In genomic region chr17:21733049-21733448, GRCm38 (mm10) we compare ENCODE assay signal across 7 mouse cellular contexts. TPM values are rescaled to one million over a fixed set of nuclear protein-coding genes. Genes with fewer than 3 reads are reported as not detected.
DNase-seq lines count a peak whose midpoint lies in the region; ATAC-seq and TF ChIP-seq lines count a peak whose summit lies in the region.

No protein-coding gene starts in this region.

- H3K9ac ChIP-seq in liver, embryonic 15.5 days, result peak overlapping the region; percentile 78

- no peak for TF ChIP-seq POLR2A in spleen, adult 2 months (IDR thresholded peaks at IDR 0.05; ENCODE audit: low read depth, low read length)

- TF ChIP-seq CTCF in spleen, adult 2 months (IDR thresholded peaks at IDR 0.05; ENCODE audit: extremely low read depth, insufficient read depth, insufficient read length, insufficient replicate concordance), result no peak

- H3K27me3 ChIP-seq in spleen, adult 2 months (ENCODE audit: control insufficient read depth, insufficient read depth, low read length), result no peaks in the 10 kb centered on the region
- H3K27me3 ChIP-seq in liver, embryonic 15.5 days, result no peaks in the 10 kb centered on the region

- no peaks in the 10 kb centered on the region for H3K36me3 ChIP-seq in spleen, adult 2 months (ENCODE audit: control insufficient read depth, insufficient read depth, low read length)
- 0 out of 2 replicates have a peak, but pooled peaks cover 5% of the 10 kb centered on the region for H3K36me3 ChIP-seq in liver, embryonic 15.5 days (replicated peaks)

- H3K4me2 ChIP-seq in liver, embryonic 15.5 days, result peak overlapping the region; percentile 73

- H3K4me3 ChIP-seq in spleen, adult 2 months (ENCODE audit: extremely low read depth, insufficient read depth, insufficient read length), result 0 out of 2 replicates have a peak overlapping the region, but pooled peaks have one; percentile 85
- H3K4me3 ChIP-seq in liver, embryonic 15.5 days (replicated peaks), result peak overlapping the region; percentile 83

- ATAC-seq in liver, embryonic 15.5 days (ENCODE audit: insufficient read depth), result no peak

- 0 out of 2 replicates have a peak overlapping the region, but pooled peaks have one; percentile 66 for H3K27ac ChIP-seq in spleen, adult 2 months (ENCODE audit: insufficient read depth, low read length)
- peak overlapping the region; percentile 83 for H3K27ac ChIP-seq in liver, embryonic 15.5 days (replicated peaks)

- whole genome bisulfite sequencing in spleen, adult 2 months, result 65% methylated on average over 4 of the region's 4 CpGs
- WGBS in liver, embryonic 15.5 days (ENCODE audit: insufficient replicate concordance), result 67% methylated on average over 4 of the region's 4 CpGs

- no peaks in the 10 kb centered on the region for H3K9me3 ChIP-seq in liver, embryonic 15.5 days (replicated peaks)

- DNase-seq in spleen, adult 2 months (ENCODE audit: low read depth in 1 of 2, low spot score in 2 of 2), result no peak
- no peak for DNase-seq in spleen, postnatal 4 days (ENCODE audit: low spot score in 2 of 2)
- peak; percentile 6 for DNase-seq in gonadal fat pad, adult 2 months (ENCODE audit: low read depth)
- DNase-seq in urinary bladder, postnatal 14 days (ENCODE audit: low spot score), result no peak
- DNase-seq in frontal cortex, postnatal 14 days (ENCODE audit: low spot score in 2 of 2), result no peak
- no peak for DNase-seq in right cerebral cortex, postnatal 25 days

- H3K4me1 ChIP-seq in spleen, adult 2 months (ENCODE audit: control insufficient read depth, insufficient read depth, insufficient read length), result 0 out of 2 replicates have a peak, but pooled peaks cover 2% of the 10 kb centered on the region
- H3K4me1 ChIP-seq in liver, embryonic 15.5 days (replicated peaks), result peaks cover 9% of the 10 kb centered on the region

RNA-seq across cellular contexts. Expression of gene Zfp229, which starts 2.5 kb away (rescaled TPM):
- polyA plus RNA-seq in spleen, adult 2 months (2012; rRNA removed), result 0.29 and 0.56 TPM in 2 replicates
- polyA plus RNA-seq in gonadal fat pad, adult 2 months (2012; rRNA removed), result 1.7 and 3.0 TPM in 2 replicates
- 1.4 and 1.8 TPM in 2 replicates for polyA plus RNA-seq in liver, embryonic 15.5 days (2015; fragmentation: Nextera tagmentation; extraction: Ambion mirVana)

RNA-seq across cellular contexts. Expression of gene Zfp760, which starts 25.5 kb away (rescaled TPM):
- 0.42 and 0.47 TPM in 2 replicates for polyA plus RNA-seq in spleen, adult 2 months (2012; rRNA removed)
- 1.7 and 2.0 TPM in 2 replicates for polyA plus RNA-seq in gonadal fat pad, adult 2 months (2012; rRNA removed)
- 3.5 and 3.8 TPM in 2 replicates for polyA plus RNA-seq in liver, embryonic 15.5 days (2015; fragmentation: Nextera tagmentation; extraction: Ambion mirVana)

RNA-seq across cellular contexts. Expression of gene Gm10226, which starts 41.4 kb away (rescaled TPM):
- polyA plus RNA-seq in spleen, adult 2 months (2012; rRNA removed), result not detected in 2 replicates
- polyA plus RNA-seq in gonadal fat pad, adult 2 months (2012; rRNA removed), result 3.4 TPM in 1 of 2 replicates, not detected in the other
- polyA plus RNA-seq in liver, embryonic 15.5 days (2015; fragmentation: Nextera tagmentation; extraction: Ambion mirVana), result 3.5 and 3.9 TPM in 2 replicates
